Mouse (Mus musculus) 3134 (cell line): ENCODE measurements at regions not wholly inside any gene's neighbourhood (a gene's known extent, or its start where the extent isn't known, plus 50 kb on each side); places are given as distances from the start of the nearest gene placed in this dataset.

Experiments
- DNase-seq: peaks from one replicate; pipeline ENCODE4 v3.0.0-alpha.2; 2011; ENCODE audit warnings: low spot score; ENCODE audit not compliant: insufficient read length; ENCODE audit errors: extremely low read depth

- DNase-seq, result peak; percentile 21
These were observed 179.1 kb upstream of the Arhgef26 start for GRCm38 (mm10) chr3:62159031-62159430.

- DNase-seq, result no peak
These were observed 167.5 kb upstream of the Arhgef26 start for GRCm38 (mm10) chr3:62170647-62171046.

- no peak for DNase-seq
These were observed 150.2 kb upstream of the Arhgef26 start for GRCm38 (mm10) chr3:62187807-62188509.

- DNase-seq, result no peak
These were observed 145.7 kb upstream of the Arhgef26 start for GRCm38 (mm10) chr3:62192466-62192865.

GRCm38 (mm10) chr3:62194421-62194820 lies 143.7 kb upstream of the Arhgef26 start:
- DNase-seq, result no peak

- no peak for DNase-seq
These were observed 141.5 kb upstream of the Arhgef26 start for GRCm38 (mm10) chr3:62196679-62197078.

- DNase-seq, result no peak
These were observed 122.3 kb upstream of the Arhgef26 start for GRCm38 (mm10) chr3:62215806-62216205.

GRCm38 (mm10) chr3:62217335-62217734 lies 120.8 kb upstream of the Arhgef26 start:
- no peak for DNase-seq

GRCm38 (mm10) chr3:62227697-62228096 lies 110.4 kb upstream of the Arhgef26 start:
- DNase-seq, result no peak

- DNase-seq, result no peak
These were observed 110.0 kb upstream of the Arhgef26 start for GRCm38 (mm10) chr3:62228156-62228555.

GRCm38 (mm10) chr3:62241031-62241430 lies 97.1 kb upstream of the Arhgef26 start:
- DNase-seq, result no peak

- no peak for DNase-seq
These were observed 66.4 kb upstream of the Arhgef26 start for GRCm38 (mm10) chr3:62271703-62272102.

GRCm38 (mm10) chr3:62278279-62278678 lies 59.9 kb upstream of the Arhgef26 start:
- no peak for DNase-seq

- no peak for DNase-seq
These were observed 57.2 kb upstream of the Arhgef26 start for GRCm38 (mm10) chr3:62280960-62281359.
